Mouse (Mus musculus) MEL (cell line): Measurements from ENCODE around the gene Polr2h. TPM values are rescaled to one million over a fixed set of nuclear protein-coding genes. Genes with fewer than 3 reads are reported as not detected.

ENCODE experiments used
- DNase-seq: peaks from one replicate; pipeline ENCODE4 v3.0.0; 2011; ENCODE audit warnings: low read depth, low spot score
- H3K27ac ChIP-seq: 2 replicates; pipeline ENCODE4 v1.5.1; 2012; ENCODE audit warnings: low read depth, mild to moderate bottlenecking, control low read depth, low read length, moderate library complexity; ENCODE audit not compliant: control insufficient read depth
- H3K27me3 ChIP-seq, 2 experiments: fragments of 150-350 bp in 1 of 2; sonication (generic) in 1 of 2; 2 replicates each; pipeline ENCODE4 v1.6.1; 2012; ENCODE audit warnings: low read length in 2 of 2, mild to moderate bottlenecking in 2 of 2, improper control_type of control experiment in 1 of 2, moderate library complexity in 1 of 2; ENCODE audit not compliant: insufficient read depth in 2 of 2, control insufficient read depth in 1 of 2
- H3K36me3 ChIP-seq, 2 experiments: 2 replicates each; pipeline ENCODE4 v1.6.1; 2012 to 2014; ENCODE audit warnings: low read length in 2 of 2, improper control_type of control experiment in 1 of 2, inconsistent platforms in 1 of 2, mild to moderate bottlenecking in 1 of 2; ENCODE audit not compliant: insufficient read depth in 2 of 2, control insufficient read depth in 1 of 2
- H3K4me1 ChIP-seq, 2 experiments: fragments of 150-350 bp in 1 of 2; sonication (generic) in 1 of 2; 2 replicates each; pipeline ENCODE4 v1.6.1; 2012; ENCODE audit warnings: low read length in 2 of 2, improper control_type of control experiment in 1 of 2, mild to moderate bottlenecking in 1 of 2; ENCODE audit not compliant: insufficient read depth in 2 of 2, control insufficient read depth in 1 of 2
- H3K4me3 ChIP-seq, 2 experiments: fragments of 150-350 bp in 1 of 2; sonication (generic) in 1 of 2; 2 replicates each; pipeline ENCODE4 v1.5.1; 2012; ENCODE audit warnings: low read depth in 2 of 2, low read length in 2 of 2, mild to moderate bottlenecking in 2 of 2, moderate library complexity in 2 of 2, control low read depth in 1 of 2, improper control_type of control experiment in 1 of 2; ENCODE audit not compliant: control insufficient read depth in 1 of 2, insufficient read depth in 1 of 2
- H3K79me2 ChIP-seq: 2 replicates; pipeline ENCODE4 v1.6.1; 2012; ENCODE audit warnings: mild to moderate bottlenecking, low read length, moderate library complexity; ENCODE audit not compliant: control insufficient read depth, poor library complexity, insufficient read depth
- H3K9ac ChIP-seq: 2 replicates; pipeline ENCODE4 v1.6.1; 2012; ENCODE audit warnings: low read depth, mild to moderate bottlenecking, control low read depth, low read length, moderate library complexity; ENCODE audit not compliant: control insufficient read depth, poor library complexity, severe bottlenecking
- H3K9me3 ChIP-seq: fragments of 150-350 bp; sonication (generic); replicated peaks from 2 replicates; pipeline ENCODE4 v1.6.1; 2012; ENCODE audit warnings: mild to moderate bottlenecking, low read length, improper control_type of control experiment, moderate library complexity; ENCODE audit not compliant: insufficient read depth
- CHD1 ChIP-seq: IDR thresholded peaks from 2 replicates; pipeline ENCODE4 v1.6.1; 2012; ENCODE audit warnings: low read depth, mild to moderate bottlenecking, inconsistent platforms, low read length, improper control_type of control experiment
- ELF1 ChIP-seq: IDR thresholded peaks from 2 replicates; pipeline ENCODE4 v1.6.1; 2014; ENCODE audit warnings: low read depth, mild to moderate bottlenecking, inconsistent platforms, low read length, improper control_type of control experiment, moderate library complexity
- EP300 ChIP-seq, 2 experiments: IDR thresholded peaks; 2 replicates each; pipeline ENCODE4 v1.6.1; 2011; ENCODE audit warnings: improper control_type of control experiment in 2 of 2, low read length in 2 of 2, low read depth in 1 of 2, mild to moderate bottlenecking in 1 of 2
- GABPA ChIP-seq: IDR thresholded peaks from 2 replicates; pipeline ENCODE4 v1.6.1; 2012; ENCODE audit warnings: low read depth, mild to moderate bottlenecking, inconsistent platforms, low read length, improper control_type of control experiment, moderate library complexity
- GATA1 ChIP-seq: IDR thresholded peaks from 2 replicates; pipeline ENCODE4 v1.6.1; 2011; ENCODE audit warnings: low read depth, low read length, improper control_type of control experiment
- KAT2A ChIP-seq: conservative IDR thresholded peaks from 2 replicates; pipeline ENCODE4 v1.6.1; 2012; ENCODE audit warnings: low read depth, low read length, improper control_type of control experiment, inconsistent platforms
- MAFK ChIP-seq: IDR thresholded peaks from 2 replicates; pipeline ENCODE4 v1.6.1; 2011; ENCODE audit warnings: low read depth, mild to moderate bottlenecking, low read length, improper control_type of control experiment, borderline replicate concordance
- MAX ChIP-seq: IDR thresholded peaks from 2 replicates; pipeline ENCODE4 v1.6.1; 2011; ENCODE audit warnings: low read length, improper control_type of control experiment
- MAZ ChIP-seq: IDR thresholded peaks from 2 replicates; pipeline ENCODE4 v1.6.1; 2012; ENCODE audit warnings: low read depth, mild to moderate bottlenecking, inconsistent platforms, low read length, improper control_type of control experiment
- MXI1 ChIP-seq: IDR thresholded peaks from 2 replicates; pipeline ENCODE4 v1.6.1; 2011; ENCODE audit warnings: mild to moderate bottlenecking, low read depth, low read length, improper control_type of control experiment
- MYB ChIP-seq: IDR thresholded peaks from 2 replicates; pipeline ENCODE4 v1.6.1; 2011; ENCODE audit warnings: mild to moderate bottlenecking, low read depth, low read length, improper control_type of control experiment
- NELFE ChIP-seq: IDR thresholded peaks from 2 replicates; pipeline ENCODE4 v1.6.1; 2011; ENCODE audit warnings: low read depth, low read length, improper control_type of control experiment
- POLR2A ChIP-seq, 2 experiments: IDR thresholded peaks; 2 replicates each; pipeline ENCODE4 v1.6.1; 2011 to 2012; ENCODE audit warnings: low read length in 2 of 2, mild to moderate bottlenecking in 2 of 2, control low read depth in 1 of 2, improper control_type of control experiment in 1 of 2, low read depth in 1 of 2, moderate library complexity in 1 of 2; ENCODE audit not compliant: control insufficient read depth in 1 of 2, insufficient read depth in 1 of 2, poor library complexity in 1 of 2
- POLR2AphosphoS5 ChIP-seq: IDR thresholded peaks from 2 replicates; pipeline ENCODE4 v1.6.1; 2012; ENCODE audit warnings: low read depth, borderline replicate concordance, mild to moderate bottlenecking, inconsistent platforms, low read length, moderate library complexity, mixed read lengths
- SIN3A ChIP-seq: IDR thresholded peaks from 2 replicates; pipeline ENCODE4 v1.6.1; 2012; ENCODE audit warnings: low read length, improper control_type of control experiment, inconsistent platforms
- SMC3 ChIP-seq: IDR thresholded peaks from 2 replicates; pipeline ENCODE4 v1.6.1; 2011; ENCODE audit warnings: low read depth, low read length, improper control_type of control experiment
- TCF12 ChIP-seq: IDR thresholded peaks from 2 replicates; pipeline ENCODE4 v1.6.1; 2014; ENCODE audit warnings: low read depth, mild to moderate bottlenecking, inconsistent platforms, low read length, improper control_type of control experiment, moderate library complexity
- UBTF ChIP-seq: IDR thresholded peaks from 2 replicates; pipeline ENCODE4 v1.6.1; 2012; ENCODE audit warnings: low read depth, mild to moderate bottlenecking, inconsistent platforms, low read length, improper control_type of control experiment, moderate library complexity, borderline replicate concordance; ENCODE audit not compliant: insufficient read depth
- USF1 ChIP-seq: IDR thresholded peaks from 2 replicates; pipeline ENCODE4 v1.6.1; 2014; ENCODE audit warnings: low read depth, mild to moderate bottlenecking, inconsistent platforms, low read length, improper control_type of control experiment, moderate library complexity
- ZC3H11A ChIP-seq: IDR thresholded peaks from 2 replicates; pipeline ENCODE4 v1.6.1; 2012; ENCODE audit warnings: low read depth, mild to moderate bottlenecking, inconsistent platforms, low read length, improper control_type of control experiment
- ZNF384 ChIP-seq: IDR thresholded peaks from 2 replicates; pipeline ENCODE4 v1.6.1; 2012; ENCODE audit warnings: low read depth, mild to moderate bottlenecking, inconsistent platforms, low read length, improper control_type of control experiment
- polyA plus RNA-seq, 2 experiments: library from polyadenylated mRNA; stranded (reverse) in 1 of 2; unstranded in 1 of 2; fragments of >175 nt in 1 of 2; fragments of >200 nt in 1 of 2; gene quantifications; 2 replicates each; pipeline versions ENCODE4 v1.2.1 to v1.2.4; 2012; ENCODE audit warnings: low replicate concordance in 2 of 2, low read depth in 1 of 2; ENCODE audit not compliant: insufficient read length in 2 of 2, insufficient read depth in 1 of 2, missing spikeins in 1 of 2
- total RNA-seq: library from RNA; depleted of rRNA; stranded (reverse); fragments of 300-350 nt; gene quantifications from 2 replicates; pipeline ENCODE4 v1.2.3, GENCODE M21; 2012

Polr2h gene
- total and polyA plus RNA-seq, 3 experiments: 95.4 to 180 TPM; not detected in 1

- no peak overlapping the region for H3K4me3 ChIP-seq
- H3K36me3 ChIP-seq: no peaks in the 10 kb centered on the region
- no peaks in the 10 kb centered on the region; a peak in 2 of 4 replicates for H3K27me3 ChIP-seq
- TF ChIP-seq ELF1 (no peak), MXI1 (no peak)
- H3K9ac ChIP-seq: no peak overlapping the region
- no peaks in the 10 kb centered on the region for H3K9me3 ChIP-seq
- DNase-seq: no peak
- H3K4me1 ChIP-seq: no peaks in the 10 kb centered on the region
- no peak overlapping the region for H3K27ac ChIP-seq
- H3K79me2 ChIP-seq: no peaks in the 10 kb centered on the region
These were observed 14.9 kb downstream of the Polr2h start for GRCm38 (mm10) chr16:20732251-20732924.

GRCm38 (mm10) chr16:20732925-20733730 is 15.7 kb downstream of the Polr2h start, which contains the start of gene Chrd:
TSS of gene Chrd (plus strand) at chr16:20733127.
- Histone ChIP-seq H3K4me1 (no peaks in the 10 kb centered on the region), H3K36me3 (no peaks in the 10 kb centered on the region), H3K79me2 (no peaks in the 10 kb centered on the region), H3K9me3 (no peaks in the 10 kb centered on the region), H3K4me3 (no peak within 1 kb of the TSS), H3K9ac (no peak within 1 kb of the TSS), H3K27ac (no peak within 1 kb of the TSS), H3K27me3 (no peaks in the 10 kb centered on the region; a peak in 3 of 4 replicates)
- DNase-seq: no peak
- TF ChIP-seq GABPA (no peak), POLR2AphosphoS5 (no peak), ELF1 (no peak), MAZ (no peak), UBTF (no peak), SMC3 (no peak), NELFE (no peak), USF1 (no peak)

- Histone ChIP-seq H3K36me3 (no peaks in the 10 kb centered on the region), H3K9ac (no peak within 1 kb of the TSS), H3K4me3 (no peak within 1 kb of the TSS), H3K4me1 (no peaks in the 10 kb centered on the region), H3K79me2 (no peaks in the 10 kb centered on the region), H3K9me3 (no peaks in the 10 kb centered on the region), H3K27me3 (no peaks in the 10 kb centered on the region; a peak in 3 of 4 replicates), H3K27ac (no peak within 1 kb of the TSS)
- no peak for DNase-seq
- TF ChIP-seq EP300 (IDR thresholded peaks at IDR 0.05; ENCODE audit: low read depth in 1 of 2, low read length in 2 of 2) (no peak), SMC3 (no peak), USF1 (no peak), KAT2A (no peak), MAX (no peak), POLR2AphosphoS5 (no peak), ELF1 (no peak), GABPA (no peak), CHD1 (no peak), MYB (no peak), ZNF384 (no peak), MAFK (no peak), ZC3H11A (no peak), TCF12 (no peak), SIN3A (no peak), POLR2A (IDR thresholded peaks at IDR 0.05; ENCODE audit: control insufficient read depth in 1 of 2, insufficient read depth in 1 of 2, low read depth in 1 of 2, low read length in 2 of 2, poor library complexity in 1 of 2) (no peak), GATA1 (no peak)
These were observed 16.6 kb downstream of the Polr2h start, which contains the start of gene Thpo for GRCm38 (mm10) chr16:20733731-20734730. TSS of gene Thpo (minus strand) at chr16:20734511.
